Mouse (Mus musculus) intestine, postnatal 0 days (tissue): ENCODE data around the gene Iffo1. TPM values are rescaled to one million over a fixed set of nuclear protein-coding genes. Genes with fewer than 3 reads are reported as not detected.

Experiments
- ATAC-seq: fragments of 200-750 bp; cut with Nextera tagmentation; 2 replicates; pipeline ENCODE4 v1.8.0; 2017; ENCODE audit warnings: mild to moderate bottlenecking, moderate TSS enrichment, moderate library complexity
- H3K27ac ChIP-seq: fragments of 300-500 bp; sonication (generic); 2 replicates; pipeline ENCODE4 v1.5.1; 2014; ENCODE audit warnings: mild to moderate bottlenecking, low read depth, low read length, moderate library complexity
- H3K27me3 ChIP-seq: fragments of 300-500 bp; sonication (generic); replicated peaks from 2 replicates; pipeline ENCODE4 v1.6.1; 2014; ENCODE audit warnings: low read length, mixed read lengths; ENCODE audit not compliant: control insufficient read depth, insufficient read depth
- H3K36me3 ChIP-seq: fragments of 300-500 bp; sonication (generic); 2 replicates; pipeline ENCODE4 v1.6.1; 2014; ENCODE audit warnings: mild to moderate bottlenecking, moderate library complexity; ENCODE audit not compliant: control insufficient read depth, insufficient read depth
- H3K4me1 ChIP-seq: fragments of 300-500 bp; sonication (generic); replicated peaks from 2 replicates; pipeline ENCODE4 v1.6.1; 2014; ENCODE audit warnings: antibody characterized with exemption, low read length, mixed read lengths; ENCODE audit not compliant: control insufficient read depth, insufficient read depth
- H3K4me2 ChIP-seq: fragments of 300-500 bp; sonication (generic); replicated peaks from 2 replicates; pipeline ENCODE4 v1.6.1; 2014; ENCODE audit warnings: low read depth, mild to moderate bottlenecking, moderate library complexity
- H3K4me3 ChIP-seq: fragments of 300-500 bp; sonication (generic); 2 replicates; pipeline ENCODE4 v1.5.1; 2014; ENCODE audit warnings: low read depth, low read length
- H3K9ac ChIP-seq: fragments of 300-500 bp; sonication (generic); 2 replicates; pipeline ENCODE4 v1.6.1; 2014; ENCODE audit warnings: mild to moderate bottlenecking, low read depth, low read length
- H3K9me3 ChIP-seq: fragments of 300-500 bp; sonication (generic); 2 replicates; pipeline ENCODE4 v1.6.1; 2016; ENCODE audit warnings: mixed run types; ENCODE audit not compliant: control insufficient read depth
- CTCF ChIP-seq: sonication (generic); IDR thresholded peaks from 2 replicates; pipeline ENCODE4 v1.5.1; 2016; ENCODE audit warnings: low read depth, mild to moderate bottlenecking, control low read depth, antibody characterized with exemption, moderate library complexity
- WGBS: fragments of 180-500 bp; shearing (Covaris S2); extraction: QIAGEN DNeasy Blood & Tissue Kit; methylation state at CpG from one replicate; pipeline ENCODE4 v1.1.7; 2014; 5-methylcytosine and 5-hydroxymethylcytosine counted together
- polyA plus RNA-seq: library from polyadenylated mRNA; unstranded; fragments of >200 nt; fragmentation: Nextera tagmentation; extraction: Ambion mirVana; gene quantifications from 2 replicates; pipeline ENCODE4 v1.2.1, GENCODE M21; 2015

The Iffo1 gene
- polyA plus RNA-seq, 1 experiment from 2014 or later = 3.2 TPM

DNA sequence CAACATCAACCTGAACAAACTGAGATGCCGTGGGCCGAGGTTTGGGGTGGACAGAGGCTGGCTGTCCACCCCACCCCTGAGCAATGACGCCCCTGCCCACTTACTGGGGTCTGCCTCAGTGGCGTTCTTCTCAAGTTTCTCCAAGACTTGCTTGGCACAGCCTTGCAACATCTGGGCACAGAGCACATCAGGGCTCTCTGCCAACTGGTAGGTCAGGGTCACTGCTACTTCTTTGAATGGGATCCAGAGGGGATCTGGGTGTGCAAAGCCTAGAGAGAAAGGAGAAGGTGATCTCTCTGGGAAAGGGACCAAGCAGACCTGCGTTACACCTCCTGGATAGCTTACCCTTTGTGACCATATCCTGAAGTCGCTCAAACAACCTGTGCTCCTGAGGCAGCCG lies 28.2 kb downstream of the Iffo1 start:
- Histone ChIP-seq H3K4me2 (no peak overlapping the region), H3K4me3 (no peak overlapping the region), H3K4me1 (no peaks in the 10 kb centered on the region), H3K27me3 (no peaks in the 10 kb centered on the region), H3K9me3 (no peaks in the 10 kb centered on the region), H3K36me3 (peaks cover 96% of the 10 kb centered on the region), H3K9ac (no peak overlapping the region), H3K27ac (no peak overlapping the region)
- ATAC-seq = no peak
- no peak for TF ChIP-seq CTCF
- 93% methylated on average over 7 of the region's 7 CpGs for WGBS

GRCm38 (mm10) chr6:125175469-125175868 lies 30.4 kb downstream of the Iffo1 start:
- no peaks in the 10 kb centered on the region for H3K9me3 ChIP-seq
- H3K27ac ChIP-seq = no peak overlapping the region
- H3K9ac ChIP-seq = no peak overlapping the region
- peaks cover 94% of the 10 kb centered on the region for H3K36me3 ChIP-seq
- H3K4me1 ChIP-seq = no peaks in the 10 kb centered on the region
- TF ChIP-seq CTCF = no peak
- 91% methylated on average over 5 of the region's 5 CpGs for WGBS
- H3K4me3 ChIP-seq = no peak overlapping the region
- no peak overlapping the region for H3K4me2 ChIP-seq
- H3K27me3 ChIP-seq = no peaks in the 10 kb centered on the region
- no peak for ATAC-seq

- peaks cover 90% of the 10 kb centered on the region for H3K36me3 ChIP-seq
- H3K9me3 ChIP-seq = no peaks in the 10 kb centered on the region
- no peaks in the 10 kb centered on the region for H3K4me1 ChIP-seq
- H3K27me3 ChIP-seq = no peaks in the 10 kb centered on the region
- H3K4me2 ChIP-seq = no peak overlapping the region
- H3K27ac ChIP-seq = no peak overlapping the region
- no peak overlapping the region for H3K9ac ChIP-seq
- no peak for TF ChIP-seq CTCF
- no peak for ATAC-seq
- no peak overlapping the region for H3K4me3 ChIP-seq
- 90% methylated on average over 7 of the region's 7 CpGs for WGBS
Observed at GRCm38 (mm10) chr6:125179601-125180000, 34.6 kb downstream of the Iffo1 start.

- 82% methylated on average over 5 of the region's 5 CpGs for WGBS
- Histone ChIP-seq H3K27ac (no peak overlapping the region), H3K9ac (no peak overlapping the region)
Observed at GRCm38 (mm10) chr6:125182133-125182532, 37.1 kb downstream of the Iffo1 start.

DNA sequence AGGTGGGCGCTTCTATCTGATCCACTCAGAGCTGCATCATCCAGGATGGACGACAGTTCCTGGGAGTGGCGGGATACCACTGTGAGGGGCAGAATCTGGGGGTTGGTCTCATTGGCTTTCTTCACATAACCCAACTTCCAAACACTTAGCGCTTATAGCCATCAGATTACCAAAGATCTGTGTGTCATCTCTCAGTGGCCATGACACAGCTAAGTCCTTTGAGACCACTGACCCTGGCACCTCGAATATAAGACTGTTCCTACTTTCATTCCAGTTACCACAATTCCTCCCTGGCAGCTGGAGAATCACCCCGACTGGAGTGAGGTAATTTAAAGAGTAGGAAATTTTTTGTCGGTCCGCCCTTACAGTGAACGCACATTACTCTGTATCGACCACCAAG lies 41.2 kb downstream of the Iffo1 start:
- Histone ChIP-seq H3K4me1 (no peaks in the 10 kb centered on the region), H3K4me2 (no peak overlapping the region), H3K9ac (no peak overlapping the region), H3K27me3 (no peaks in the 10 kb centered on the region), H3K9me3 (no peaks in the 10 kb centered on the region), H3K36me3 (peaks cover 72% of the 10 kb centered on the region), H3K27ac (no peak overlapping the region), H3K4me3 (no peak overlapping the region)
- WGBS = 93% methylated on average over 10 of the region's 10 CpGs
- TF ChIP-seq CTCF = no peak
- ATAC-seq = no peak

More at GRCm38 (mm10) chr6:125182133-125182532, 37.1 kb downstream of the Iffo1 start:
- ATAC-seq = no peak
- Histone ChIP-seq H3K9me3 (no peaks in the 10 kb centered on the region), H3K27me3 (no peaks in the 10 kb centered on the region), H3K4me2 (no peak overlapping the region), H3K36me3 (peaks cover 91% of the 10 kb centered on the region), H3K4me1 (no peaks in the 10 kb centered on the region), H3K4me3 (no peak overlapping the region)
- TF ChIP-seq CTCF = no peak

GRCm38 (mm10) chr6:125190816-125191215 lies 45.8 kb downstream of the Iffo1 start:
- Histone ChIP-seq H3K27me3 (no peaks in the 10 kb centered on the region), H3K27ac (no peak overlapping the region), H3K4me3 (peak overlapping the region; percentile 71), H3K9ac (peak overlapping the region; percentile 28), H3K4me1 (no peaks in the 10 kb centered on the region), H3K36me3 (peaks cover 36% of the 10 kb centered on the region), H3K9me3 (no peaks in the 10 kb centered on the region), H3K4me2 (peak overlapping the region; percentile 73)
- no peak for ATAC-seq
- no peak for TF ChIP-seq CTCF
